Mouse (Mus musculus) embryonic facial prominence, embryonic 11.5 days (tissue): Measurements from ENCODE around the gene Cyp39a1. TPM values are rescaled to one million over a fixed set of nuclear protein-coding genes. Genes with fewer than 3 reads are reported as not detected.

Experiments used
- ATAC-seq: fragments of 200-750 bp; cut with Nextera tagmentation; replicated peaks from 2 replicates; pipeline ENCODE4 v1.8.0; 2017; ENCODE audit warnings: low read depth; ENCODE audit not compliant: insufficient number of reproducible peaks, low FRiP score, low TSS enrichment
- DNase-seq: peaks from one replicate; pipeline ENCODE4 v3.0.0-alpha.2; 2015; ENCODE audit warnings: low spot score
- H3K27ac ChIP-seq: fragments of 300-500 bp; sonication (generic); replicated peaks from 2 replicates; pipeline ENCODE4 v1.5.1; 2014; ENCODE audit warnings: mild to moderate bottlenecking, low read depth, low read length, control low read depth
- H3K27me3 ChIP-seq: fragments of 300-500 bp; sonication (generic); 2 replicates; pipeline ENCODE4 v1.6.1; 2014; ENCODE audit warnings: mild to moderate bottlenecking, low read length, moderate library complexity, mixed read lengths; ENCODE audit not compliant: control insufficient read depth, insufficient read depth
- H3K36me3 ChIP-seq: fragments of 300-500 bp; sonication (generic); replicated peaks from 2 replicates; pipeline ENCODE4 v1.6.1; 2014; ENCODE audit warnings: low read depth, mild to moderate bottlenecking, low read length, moderate library complexity, mixed read lengths; ENCODE audit not compliant: control insufficient read depth, insufficient read depth
- H3K4me1 ChIP-seq: fragments of 300-500 bp; sonication (generic); 2 replicates; pipeline ENCODE4 v1.6.1; 2014; ENCODE audit warnings: low read length, mixed read lengths; ENCODE audit not compliant: control insufficient read depth, insufficient read depth
- H3K4me2 ChIP-seq: fragments of 300-500 bp; sonication (generic); 2 replicates; pipeline ENCODE4 v1.6.1; 2014; ENCODE audit warnings: low read depth, mild to moderate bottlenecking, control low read depth, low read length, moderate library complexity
- H3K4me3 ChIP-seq: fragments of 300-500 bp; sonication (generic); 2 replicates; pipeline ENCODE4 v1.5.1; 2014; ENCODE audit warnings: low read depth, low read length, control low read depth
- H3K9ac ChIP-seq: fragments of 300-500 bp; sonication (generic); replicated peaks from 2 replicates; pipeline ENCODE4 v1.6.1; 2014; ENCODE audit warnings: mild to moderate bottlenecking, control low read depth, low read length
- H3K9me3 ChIP-seq: fragments of 300-500 bp; sonication (generic); replicated peaks from 2 replicates; pipeline ENCODE4 v1.6.1; 2016; ENCODE audit warnings: mild to moderate bottlenecking, low read length, inconsistent platforms, mixed read lengths; ENCODE audit not compliant: control insufficient read depth
- WGBS: fragments of 180-500 bp; shearing (Covaris S2); extraction: QIAGEN DNeasy Blood & Tissue Kit; methylation state at CpG from one replicate; pipeline ENCODE4 v1.1.7; 2014; 5-methylcytosine and 5-hydroxymethylcytosine counted together
- polyA plus RNA-seq: library from polyadenylated mRNA; unstranded; fragments of >200 nt; fragmentation: Nextera tagmentation; extraction: Ambion mirVana; gene quantifications from 2 replicates; pipeline ENCODE4 v1.2.1, GENCODE M21; 2014

Cyp39a1 gene
- polyA plus RNA-seq, 1 experiment from 2014 or later, result 32.9 TPM

- H3K9ac ChIP-seq, result no peak overlapping the region
- H3K9me3 ChIP-seq, result no peaks in the 10 kb centered on the region
- no peaks in the 10 kb centered on the region for H3K36me3 ChIP-seq
- H3K4me1 ChIP-seq, result no peaks in the 10 kb centered on the region
- H3K27ac ChIP-seq, result no peak overlapping the region
- no peak for DNase-seq
- no peak for ATAC-seq
- no peaks in the 10 kb centered on the region for H3K27me3 ChIP-seq
- no peak overlapping the region for H3K4me2 ChIP-seq
- H3K4me3 ChIP-seq, result no peak overlapping the region
- WGBS, result 65% methylated on average over 1 of the region's 1 CpGs
Observed at GRCm38 (mm10) chr17:43794731-43795280, 127.6 kb downstream of the Cyp39a1 start.

Other genes starting within 250 kb of the Cyp39a1 start
- 0.18 TPM in 1 of 2 replicates, not detected in the other for gene Mep1a, start 164.6 kb upstream of the Cyp39a1 start, polyA plus RNA-seq
- gene Ankrd66, start 123.8 kb upstream of the Cyp39a1 start, polyA plus RNA-seq, result 0.36 TPM in 1 of 2 replicates, not detected in the other
- 5.5 and 9.8 TPM in 2 replicates for gene Pla2g7, start 99.3 kb upstream of the Cyp39a1 start, polyA plus RNA-seq
- gene Tdrd6, start 37.1 kb upstream of the Cyp39a1 start, polyA plus RNA-seq, result not detected in 2 replicates
- 16.5 and 21.1 TPM in 2 replicates for gene Slc25a27, start 211 bp upstream of the Cyp39a1 start, polyA plus RNA-seq
- gene Rcan2, start 133.9 kb downstream of the Cyp39a1 start, polyA plus RNA-seq, result 3.1 and 7.1 TPM in 2 replicates